Mouse (Mus musculus) C2C12 (cell line): ENCODE data around the gene Glt8d2.

ENCODE experiments used
- CEBPB ChIP-seq: IDR thresholded peaks from one replicate; pipeline ENCODE4 v1.6.1; 2011; ENCODE audit warnings: low read depth, mild to moderate bottlenecking, control low read depth, moderate library complexity
- CTCF ChIP-seq: IDR thresholded peaks from one replicate; pipeline ENCODE4 v1.5.1; 2011; ENCODE audit not compliant: control insufficient read depth, insufficient read depth, insufficient read length
- MYOG ChIP-seq: IDR thresholded peaks from one replicate; pipeline ENCODE4 v1.6.1; 2011; ENCODE audit not compliant: control insufficient read depth, insufficient read length; ENCODE audit errors: extremely low read depth
- USF1 ChIP-seq: IDR thresholded peaks from one replicate; pipeline ENCODE4 v1.6.1; 2011; ENCODE audit warnings: low read depth, mild to moderate bottlenecking, control low read depth, moderate library complexity

DNA sequence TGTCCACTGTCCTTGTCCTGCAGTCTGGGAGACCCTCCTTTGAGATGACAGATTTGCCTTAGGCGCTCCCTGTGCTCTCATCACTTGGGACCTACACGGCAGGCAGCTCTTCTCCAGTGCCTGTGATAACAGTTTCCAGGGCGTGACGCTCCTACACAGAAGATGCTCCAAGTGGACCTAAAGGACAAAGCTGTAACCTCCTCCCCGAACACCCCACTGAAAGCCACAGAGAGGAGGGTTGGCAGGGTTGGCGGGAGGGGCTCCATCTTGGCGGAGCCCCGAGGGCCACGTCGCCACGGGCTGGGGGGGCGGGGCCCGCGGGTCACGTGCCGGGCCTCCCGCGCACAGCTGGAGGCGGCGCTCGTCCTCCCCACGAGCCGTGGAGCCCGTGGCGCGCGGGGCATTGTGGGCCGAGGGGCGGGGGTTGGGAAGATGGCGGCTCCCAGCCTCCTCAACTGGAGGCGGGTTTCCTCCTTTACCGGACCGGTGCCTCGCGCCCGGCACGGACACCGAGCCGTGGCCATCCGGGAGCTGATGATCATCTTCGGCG lies 8.3 kb upstream of the Glt8d2 start:
- TF ChIP-seq CTCF (no peak), MYOG (no peak), CEBPB (no peak), USF1 (peak; percentile 86)
